Mouse (Mus musculus): ENCODE measurements around the gene B3gat3. TPM values are rescaled to one million over a fixed set of nuclear protein-coding genes. Genes with fewer than 3 reads are reported as not detected.

B3gat3 gene
- polyA plus RNA-seq, 1 experiment from 2014 or later: 89.7 TPM

DNA sequence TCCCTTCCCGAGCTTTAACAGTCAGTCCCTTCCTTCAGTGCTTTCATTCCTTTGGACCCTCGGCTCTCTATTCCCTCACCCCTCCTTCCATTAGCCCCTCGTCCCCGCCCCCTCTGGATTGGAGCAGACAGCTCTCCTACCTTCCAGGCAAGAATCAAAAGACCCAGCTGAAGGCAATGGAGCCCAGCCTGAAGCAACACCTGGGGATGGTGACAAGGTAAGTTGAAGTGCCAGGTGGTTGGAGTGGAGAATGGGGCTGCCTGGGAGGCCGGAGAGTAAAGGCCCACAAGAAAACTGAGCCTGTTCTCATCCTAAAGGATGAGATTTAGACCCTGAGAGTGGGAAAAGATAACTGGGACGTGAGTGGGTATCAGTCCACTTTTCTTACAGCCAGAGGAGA lies 11.6 kb upstream of the B3gat3 start:
- 90% methylated on average over 6 of the region's 6 CpGs for WGBS
- H3K9me3 ChIP-seq: no peaks in the 10 kb centered on the region
- H3K4me2 ChIP-seq: no peak overlapping the region
- H3K9ac ChIP-seq: no peak overlapping the region
- no peak overlapping the region for H3K27ac ChIP-seq
- no peak overlapping the region for H3K4me3 ChIP-seq
- no peaks in the 10 kb centered on the region for H3K4me1 ChIP-seq (replicated peaks)
- no peak for ATAC-seq (ENCODE audit: low FRiP score)
- no peaks in the 10 kb centered on the region for H3K27me3 ChIP-seq
- H3K36me3 ChIP-seq: peaks cover 97% of the 10 kb centered on the region

GRCm38 (mm10) chr19:8911810-8912209 lies 8.4 kb upstream of the B3gat3 start:
- Histone ChIP-seq H3K9ac (no peak overlapping the region), H3K4me3 (no peak overlapping the region), H3K4me1 (replicated peaks) (no peaks in the 10 kb centered on the region), H3K36me3 (peaks cover 100% of the 10 kb centered on the region), H3K4me2 (no peak overlapping the region), H3K27ac (no peak overlapping the region), H3K27me3 (no peaks in the 10 kb centered on the region), H3K9me3 (no peaks in the 10 kb centered on the region)
- no peak for ATAC-seq (ENCODE audit: low FRiP score)
- 91% methylated on average over 5 of the region's 5 CpGs for WGBS

DNA sequence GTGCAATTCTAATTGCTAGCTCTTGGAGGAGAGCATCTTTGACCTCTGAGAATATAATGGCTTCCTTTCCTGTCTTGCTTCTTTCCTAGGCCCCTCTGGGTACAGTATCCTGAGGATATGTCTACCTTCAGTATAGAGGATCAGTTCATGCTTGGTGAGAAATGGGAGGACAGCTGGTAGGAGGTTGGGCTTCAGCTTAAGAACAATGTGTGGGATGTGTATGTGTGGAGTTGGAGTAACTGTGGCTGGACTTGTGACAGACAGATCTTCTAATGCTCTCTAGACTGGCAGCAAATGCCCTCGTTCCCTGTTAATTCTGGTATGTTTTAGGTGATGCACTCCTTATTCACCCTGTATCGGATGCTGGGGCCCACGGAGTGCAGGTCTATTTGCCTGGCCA lies 6.0 kb upstream of the B3gat3 start:
- 96% methylated on average over 3 of the region's 3 CpGs for WGBS
- H3K4me2 ChIP-seq: no peak overlapping the region
- no peaks in the 10 kb centered on the region for H3K4me1 ChIP-seq (replicated peaks)
- no peak overlapping the region for H3K4me3 ChIP-seq
- no peak overlapping the region for H3K27ac ChIP-seq
- no peak overlapping the region for H3K9ac ChIP-seq
- H3K36me3 ChIP-seq: peaks cover 80% of the 10 kb centered on the region
- no peak for ATAC-seq (ENCODE audit: low FRiP score)
- H3K9me3 ChIP-seq: no peaks in the 10 kb centered on the region
- H3K27me3 ChIP-seq: no peaks in the 10 kb centered on the region

DNA sequence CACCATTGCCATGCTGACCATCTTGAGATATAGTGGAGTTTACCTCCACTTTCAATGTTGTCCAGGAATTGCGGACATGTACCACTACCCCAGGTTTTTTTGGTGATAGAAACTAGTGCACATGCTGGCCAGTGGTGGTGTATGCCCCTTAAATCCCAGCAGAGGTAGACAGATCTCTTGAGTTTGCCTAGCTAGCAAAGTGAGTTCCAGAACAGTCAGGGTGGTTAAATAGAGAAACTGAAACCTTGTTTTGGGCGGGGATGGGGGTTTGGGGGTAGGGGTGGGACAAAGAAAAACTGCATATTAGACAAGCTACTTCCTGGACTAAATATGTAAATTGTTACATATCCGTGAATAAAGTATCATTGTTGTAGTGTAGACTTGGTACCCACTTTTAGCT lies 1.2 kb upstream of the B3gat3 start:
- H3K4me3 ChIP-seq: no peak overlapping the region
- 98% methylated on average over 3 of the region's 3 CpGs for WGBS
- H3K9ac ChIP-seq: no peak overlapping the region
- H3K9me3 ChIP-seq: no peaks in the 10 kb centered on the region
- H3K36me3 ChIP-seq: peaks cover 40% of the 10 kb centered on the region
- no peak overlapping the region for H3K27ac ChIP-seq
- H3K4me1 ChIP-seq (replicated peaks): peaks cover 17% of the 10 kb centered on the region
- H3K4me2 ChIP-seq: no peak overlapping the region
- ATAC-seq (ENCODE audit: low FRiP score): no peak
- H3K27me3 ChIP-seq: no peaks in the 10 kb centered on the region

DNA sequence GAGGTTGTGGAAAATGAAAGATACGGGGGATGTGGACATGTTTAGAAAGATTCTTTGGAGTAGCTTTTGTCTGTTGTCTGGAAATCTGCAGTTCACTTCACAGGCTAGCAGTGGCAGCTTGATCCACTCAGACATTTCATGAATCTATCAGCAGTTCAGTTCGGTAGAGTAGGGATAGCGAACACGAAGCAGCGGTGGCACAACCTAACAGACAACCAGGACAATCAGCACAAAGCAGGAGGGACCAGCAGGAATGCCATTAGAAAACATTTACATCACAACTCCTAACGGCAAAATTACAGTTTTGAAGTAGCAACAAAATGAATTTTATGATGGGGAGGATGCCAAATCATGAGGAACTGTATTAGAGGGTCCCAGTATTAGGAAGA lies 496 bp upstream of the B3gat3 start:
- no peaks in the 10 kb centered on the region for H3K9me3 ChIP-seq
- H3K27me3 ChIP-seq: no peaks in the 10 kb centered on the region
- peaks cover 33% of the 10 kb centered on the region for H3K36me3 ChIP-seq
- ATAC-seq (ENCODE audit: low FRiP score): no peak
- peak overlapping the region; percentile 84 for H3K4me2 ChIP-seq
- peak overlapping the region; percentile 88 for H3K27ac ChIP-seq
- H3K9ac ChIP-seq: no peak overlapping the region
- 71% methylated on average over 6 of the region's 6 CpGs for WGBS
- peak overlapping the region; percentile 84 for H3K4me3 ChIP-seq
- H3K4me1 ChIP-seq (replicated peaks): peaks cover 17% of the 10 kb centered on the region

DNA sequence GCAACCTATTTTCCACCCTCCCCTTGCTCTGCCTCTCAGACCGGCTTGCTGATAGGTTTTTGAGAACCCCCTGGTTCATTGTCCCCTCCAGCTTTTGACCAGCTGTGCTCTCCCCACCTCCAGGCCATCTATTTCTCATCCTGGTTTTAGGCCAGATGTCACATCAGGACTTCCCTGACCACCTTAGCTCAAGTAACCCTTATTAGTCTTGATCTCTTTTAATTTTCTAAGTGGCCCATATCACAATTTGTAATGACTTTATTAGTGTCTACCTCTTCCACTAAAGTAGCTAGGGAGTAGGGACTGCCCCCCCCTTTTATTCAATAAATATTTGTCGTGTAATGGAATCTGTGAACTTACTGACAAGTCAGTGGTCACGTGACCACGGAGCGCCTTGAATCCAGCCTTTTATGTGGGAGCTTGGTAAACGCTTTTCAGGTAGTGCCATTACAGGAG lies 690 bp downstream of the B3gat3 start:
- 3% methylated on average over 6 of the region's 6 CpGs for WGBS
- ATAC-seq (ENCODE audit: low FRiP score): peak; percentile 3

DNA sequence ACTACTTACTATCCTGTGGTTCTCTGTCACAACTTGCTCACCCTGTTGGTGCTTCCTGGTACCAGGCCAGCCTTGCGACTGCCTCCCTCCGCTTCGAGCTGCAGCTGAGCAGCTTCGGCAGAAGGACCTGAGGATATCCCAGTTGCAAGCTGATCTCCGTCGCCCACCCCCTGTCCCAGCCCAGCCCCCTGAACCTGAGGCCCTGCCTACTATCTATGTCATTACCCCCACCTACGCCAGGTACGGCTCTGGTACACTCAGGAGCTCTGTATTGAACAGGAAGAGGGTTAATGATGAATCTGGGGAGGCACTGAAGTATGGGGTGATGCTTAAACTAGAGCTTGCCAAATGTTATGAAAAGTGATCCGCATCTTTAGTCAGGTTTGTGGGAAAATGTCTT lies 1.6 kb downstream of the B3gat3 start:
- Histone ChIP-seq H3K4me2 (peak overlapping the region; percentile 84), H3K27ac (no peak overlapping the region), H3K36me3 (peaks cover 30% of the 10 kb centered on the region), H3K27me3 (no peaks in the 10 kb centered on the region), H3K4me3 (peak overlapping the region; percentile 84), H3K4me1 (replicated peaks) (peaks cover 17% of the 10 kb centered on the region), H3K9me3 (no peaks in the 10 kb centered on the region), H3K9ac (peak overlapping the region; percentile 39; the same call in 1 of the 2 replicates)
- ATAC-seq (ENCODE audit: low FRiP score): no peak
- WGBS: 78% methylated on average over 9 of the region's 9 CpGs

More for the DNA sequence above, 690 bp downstream of the B3gat3 start:
- H3K36me3 ChIP-seq: peaks cover 30% of the 10 kb centered on the region
- peak overlapping the region; percentile 84 for H3K4me3 ChIP-seq
- peak overlapping the region; percentile 88 for H3K27ac ChIP-seq
- peaks cover 17% of the 10 kb centered on the region for H3K4me1 ChIP-seq (replicated peaks)
- no peaks in the 10 kb centered on the region for H3K27me3 ChIP-seq
- H3K4me2 ChIP-seq: peak overlapping the region; percentile 84
- H3K9me3 ChIP-seq: no peaks in the 10 kb centered on the region
- H3K9ac ChIP-seq: peak overlapping the region; percentile 89

DNA sequence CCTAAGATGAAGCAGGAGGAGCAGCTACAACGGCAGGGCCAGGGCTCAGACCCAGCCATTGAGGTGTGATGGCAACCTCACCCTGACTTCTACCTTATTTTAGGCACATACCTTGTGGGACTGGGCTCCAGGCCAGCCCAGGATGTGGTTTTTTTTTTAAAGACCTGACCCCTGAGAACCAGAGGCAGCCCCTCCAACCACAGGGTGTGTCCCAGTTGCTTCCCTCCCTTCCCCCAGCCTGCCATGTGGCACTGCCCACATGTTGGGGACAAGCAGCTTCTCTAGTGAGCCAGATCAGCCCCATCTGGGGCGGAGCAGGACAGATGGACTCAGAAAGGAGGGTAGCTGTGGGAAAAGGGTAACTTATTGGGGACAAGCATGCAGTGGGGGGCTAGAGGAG lies 6.6 kb downstream of the B3gat3 start:
- no peak overlapping the region for H3K27ac ChIP-seq
- WGBS: 95% methylated on average over 2 of the region's 2 CpGs
- ATAC-seq (ENCODE audit: low FRiP score): no peak
- peaks cover 44% of the 10 kb centered on the region for H3K36me3 ChIP-seq
- no peak overlapping the region for H3K9ac ChIP-seq
- no peaks in the 10 kb centered on the region for H3K9me3 ChIP-seq
- no peak overlapping the region for H3K4me3 ChIP-seq
- H3K27me3 ChIP-seq: peaks cover 6% of the 10 kb centered on the region; the same call in 1 of the 2 replicates
- no peak overlapping the region for H3K4me2 ChIP-seq
- H3K4me1 ChIP-seq (replicated peaks): peaks cover 25% of the 10 kb centered on the region

DNA sequence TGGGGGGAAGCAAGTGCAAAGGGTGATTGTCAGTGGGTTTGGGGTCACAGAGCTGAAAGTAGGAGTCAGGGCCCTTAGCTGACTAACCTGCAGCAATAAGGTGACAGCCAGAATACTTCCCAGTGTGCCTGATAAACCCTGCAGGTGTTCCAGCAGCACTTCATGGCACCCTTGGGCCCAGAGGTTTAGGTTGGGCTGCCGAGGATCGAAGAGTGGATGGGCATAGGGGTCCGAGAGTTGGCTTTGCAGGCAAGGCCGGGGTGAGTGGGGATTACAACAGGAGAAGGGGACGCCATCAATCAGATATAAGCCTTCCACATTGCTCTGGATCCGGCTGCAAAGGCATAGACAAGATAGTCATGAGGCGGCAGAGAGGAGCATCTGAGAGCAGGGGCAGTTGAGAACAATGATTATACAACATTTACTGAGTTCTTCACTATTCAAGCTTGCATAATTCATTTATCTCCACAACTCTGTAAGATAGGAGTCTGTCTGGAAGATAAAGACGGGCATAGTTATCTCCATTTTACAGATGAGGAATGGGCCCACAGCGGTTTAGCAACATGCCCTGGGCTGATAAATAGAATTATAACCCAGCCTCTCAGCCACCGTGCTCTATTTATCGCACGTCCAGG lies 7.8 kb downstream of the B3gat3 start:
- no peak overlapping the region for H3K4me3 ChIP-seq
- H3K9me3 ChIP-seq: no peaks in the 10 kb centered on the region
- H3K9ac ChIP-seq: no peak overlapping the region
- H3K4me2 ChIP-seq: no peak overlapping the region
- peaks cover 44% of the 10 kb centered on the region for H3K36me3 ChIP-seq
- H3K27me3 ChIP-seq: peaks cover 6% of the 10 kb centered on the region; the same call in 1 of the 2 replicates
- no peak for ATAC-seq (ENCODE audit: low FRiP score)
- H3K27ac ChIP-seq: no peak overlapping the region
- H3K4me1 ChIP-seq (replicated peaks): peaks cover 24% of the 10 kb centered on the region
- 90% methylated on average over 12 of the region's 12 CpGs for WGBS

GRCm38 (mm10) chr19:8928689-8929223 lies 8.6 kb downstream of the B3gat3 start:
- WGBS: 18% methylated on average over 16 of the region's 16 CpGs
- H3K4me2 ChIP-seq: peak overlapping the region; percentile 71
- peak; percentile 29; the same call in 1 of the 2 replicates for ATAC-seq (ENCODE audit: low FRiP score)

DNA sequence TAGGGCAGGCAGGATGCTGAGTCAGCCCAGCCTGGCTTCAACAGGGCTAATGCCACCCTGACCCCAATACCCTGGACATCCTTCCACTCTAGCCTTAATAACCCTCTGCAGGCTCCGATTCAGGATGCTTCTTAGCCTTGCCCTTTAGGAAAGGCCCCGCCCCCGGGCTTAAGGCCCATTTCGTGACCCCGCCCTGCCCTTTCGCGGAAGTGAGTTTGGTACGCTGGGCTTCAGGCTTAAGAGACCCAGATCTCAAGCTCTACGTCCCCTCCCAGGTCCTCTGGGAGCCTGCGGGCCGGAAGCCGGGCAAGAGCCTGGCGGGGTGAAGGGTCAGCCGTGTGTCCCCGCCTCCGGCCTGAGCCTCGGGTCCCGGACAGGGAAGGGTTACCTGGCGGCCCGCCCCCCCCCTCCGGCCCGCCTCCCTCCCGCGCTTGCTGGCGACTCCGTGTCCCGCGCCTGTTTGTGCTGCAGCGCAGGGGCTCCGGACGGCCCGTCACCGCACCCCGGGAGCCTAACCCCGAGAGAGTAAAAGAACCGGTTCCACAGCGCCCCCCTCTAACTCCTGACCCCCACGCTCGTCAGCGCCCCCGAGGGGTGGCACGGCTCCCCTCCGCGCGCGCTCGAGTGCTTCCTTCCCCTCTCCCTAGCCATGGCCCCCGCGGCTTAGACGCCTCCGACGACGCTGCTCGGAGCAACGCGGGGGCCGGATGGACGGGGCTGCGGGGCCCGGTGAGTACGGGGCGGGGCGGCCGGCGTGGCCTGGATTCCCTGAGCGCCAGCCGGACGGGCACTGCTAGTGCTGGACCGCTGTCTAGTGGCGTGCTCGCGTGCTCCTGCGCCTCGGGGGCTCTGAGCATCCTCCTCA lies 9.3 kb downstream of the B3gat3 start, which contains the start of the genes Rom1 and Eml3:
Rom1 (minus strand) TSS at position 133 of the 865 bp plus-strand sequence.
Eml3 (plus strand) TSS at position 329 of the 865 bp plus-strand sequence.
- Histone ChIP-seq H3K9ac (peak within 1 kb of the TSS; percentile 77), H3K36me3 (peaks cover 45% of the 10 kb centered on the region), H3K27me3 (peaks cover 6% of the 10 kb centered on the region; the same call in 1 of the 2 replicates), H3K4me2 (peak within 1 kb of the TSS; percentile 71), H3K9me3 (no peaks in the 10 kb centered on the region), H3K4me1 (replicated peaks) (peaks cover 24% of the 10 kb centered on the region), H3K27ac (peak within 1 kb of the TSS; percentile 35), H3K4me3 (peak within 1 kb of the TSS; percentile 54)
- WGBS: under 1% methylated on average over 64 of the region's 74 CpGs
- peak; percentile 46 for ATAC-seq (ENCODE audit: low FRiP score)

More at GRCm38 (mm10) chr19:8928689-8929223, 8.6 kb downstream of the B3gat3 start:
- peaks cover 24% of the 10 kb centered on the region for H3K4me1 ChIP-seq (replicated peaks)
- H3K27ac ChIP-seq: peak overlapping the region; percentile 35; the same call in 1 of the 2 replicates
- no peaks in the 10 kb centered on the region for H3K9me3 ChIP-seq
- peaks cover 40% of the 10 kb centered on the region for H3K36me3 ChIP-seq
- peak overlapping the region; percentile 54 for H3K4me3 ChIP-seq
- H3K9ac ChIP-seq: peak overlapping the region; percentile 77
- peaks cover 6% of the 10 kb centered on the region; the same call in 1 of the 2 replicates for H3K27me3 ChIP-seq

DNA sequence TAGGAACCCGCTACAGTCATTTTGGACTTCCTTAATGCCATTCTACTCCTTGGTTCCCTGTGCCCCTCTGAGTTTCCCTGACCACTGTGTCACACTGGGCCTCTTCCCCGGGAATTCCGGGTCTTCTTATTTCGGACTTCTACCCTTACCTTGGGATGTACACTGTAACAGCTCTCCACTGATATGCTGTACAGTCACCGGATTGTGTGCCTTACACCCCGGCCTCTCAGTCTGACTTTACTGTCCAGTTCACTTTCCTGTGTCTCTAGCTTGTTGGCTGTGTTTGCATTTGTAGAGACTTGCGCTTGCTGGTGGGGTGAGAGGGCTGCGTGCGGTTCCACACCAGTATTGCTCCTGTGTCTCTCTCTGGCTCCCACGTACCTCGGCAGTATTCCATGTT lies 9.9 kb downstream of the B3gat3 start:
- Histone ChIP-seq H3K9me3 (no peaks in the 10 kb centered on the region), H3K27ac (no peak overlapping the region), H3K4me1 (replicated peaks) (peaks cover 24% of the 10 kb centered on the region), H3K36me3 (peaks cover 44% of the 10 kb centered on the region), H3K9ac (peak overlapping the region; percentile 77), H3K27me3 (peaks cover 6% of the 10 kb centered on the region; the same call in 1 of the 2 replicates), H3K4me3 (peak overlapping the region; percentile 54), H3K4me2 (peak overlapping the region; percentile 71)
- WGBS: 16% methylated on average over 11 of the region's 11 CpGs
- 0 out of 2 replicates have a peak, but pooled peaks have one; percentile 9 for ATAC-seq (ENCODE audit: low FRiP score)
